Mouse (Mus musculus) forebrain, postnatal 0 days (tissue): ENCODE data around the gene Carmil1. TPM values are rescaled to one million over a fixed set of nuclear protein-coding genes. Genes with fewer than 3 reads are reported as not detected.

Experiments
- ATAC-seq: fragments of 200-750 bp; cut with Nextera tagmentation; 2 replicates; pipeline ENCODE4 v1.8.0; 2017; ENCODE audit warnings: mild to moderate bottlenecking, moderate library complexity
- DNase-seq: peaks from one replicate; pipeline ENCODE4 v3.0.0-alpha.2; 2015
- H3K27ac ChIP-seq: fragments of 300-500 bp; sonication (generic); 2 replicates; pipeline ENCODE4 v1.5.1; 2014; ENCODE audit warnings: low read depth, mild to moderate bottlenecking, antibody characterized with exemption, low read length, moderate library complexity, mixed read lengths
- H3K27me3 ChIP-seq: fragments of 300-500 bp; sonication (generic); 2 replicates; pipeline ENCODE4 v1.6.1; 2014; ENCODE audit warnings: mild to moderate bottlenecking, low read length, mixed read lengths; ENCODE audit not compliant: insufficient read depth
- H3K36me3 ChIP-seq: fragments of 300-500 bp; sonication (generic); 2 replicates; pipeline ENCODE4 v1.6.1; 2014; ENCODE audit warnings: mild to moderate bottlenecking, moderate library complexity; ENCODE audit not compliant: insufficient read depth
- H3K4me1 ChIP-seq: fragments of 300-500 bp; sonication (generic); 2 replicates; pipeline ENCODE4 v1.6.1; 2014; ENCODE audit warnings: antibody characterized with exemption; ENCODE audit not compliant: insufficient read depth
- H3K4me2 ChIP-seq: fragments of 300-500 bp; sonication (generic); 2 replicates; pipeline ENCODE4 v1.6.1; 2014; ENCODE audit warnings: low read depth, mild to moderate bottlenecking, moderate library complexity
- H3K4me3 ChIP-seq: fragments of 300-500 bp; sonication (generic); 2 replicates; pipeline ENCODE4 v1.5.1; 2014; ENCODE audit warnings: low read depth, low read length, mixed read lengths
- H3K9ac ChIP-seq: fragments of 300-500 bp; sonication (generic); 2 replicates; pipeline ENCODE4 v1.6.1; 2014; ENCODE audit warnings: mild to moderate bottlenecking
- H3K9me3 ChIP-seq: fragments of 300-500 bp; sonication (generic); 2 replicates; pipeline ENCODE4 v1.6.1; 2016; ENCODE audit warnings: low read length
- CTCF ChIP-seq: sonication (generic); IDR thresholded peaks from 2 replicates; pipeline ENCODE4 v1.5.1; 2016; ENCODE audit warnings: antibody characterized with exemption, control low read depth, low read depth
- WGBS: fragments of 180-500 bp; shearing (Covaris S2); extraction: QIAGEN DNeasy Blood & Tissue Kit; methylation state at CpG from one replicate; pipeline ENCODE4 v1.1.7; 2014; 5-methylcytosine and 5-hydroxymethylcytosine counted together
- polyA plus RNA-seq: library from polyadenylated mRNA; unstranded; fragments of >200 nt; fragmentation: Nextera tagmentation; extraction: Ambion mirVana; gene quantifications from 2 replicates; pipeline ENCODE4 v1.2.1, GENCODE M21; 2015
- total RNA-seq: library from RNA; depleted of rRNA; stranded (reverse); fragments of >200 nt; gene quantifications from 2 replicates; pipeline ENCODE4 v1.2.3, GENCODE M21; 2014

The Carmil1 gene
- total and polyA plus RNA-seq, 2 experiments from 2014 or later, result 30.2 to 47.9 TPM

- Histone ChIP-seq H3K9ac (no peak overlapping the region), H3K27ac (no peak overlapping the region), H3K36me3 (peaks cover 9% of the 10 kb centered on the region; the same call in 1 of the 2 replicates), H3K4me1 (no peaks in the 10 kb centered on the region), H3K9me3 (no peaks in the 10 kb centered on the region), H3K27me3 (no peaks in the 10 kb centered on the region), H3K4me3 (no peak overlapping the region), H3K4me2 (no peak overlapping the region)
- DNase-seq (no peak), ATAC-seq (no peak)
- WGBS, result 45% methylated on average over 1 of the region's 1 CpGs
- TF ChIP-seq CTCF, result no peak
These were observed 215.1 kb downstream of the Carmil1 start for GRCm38 (mm10) chr13:24065536-24065935.

DNA sequence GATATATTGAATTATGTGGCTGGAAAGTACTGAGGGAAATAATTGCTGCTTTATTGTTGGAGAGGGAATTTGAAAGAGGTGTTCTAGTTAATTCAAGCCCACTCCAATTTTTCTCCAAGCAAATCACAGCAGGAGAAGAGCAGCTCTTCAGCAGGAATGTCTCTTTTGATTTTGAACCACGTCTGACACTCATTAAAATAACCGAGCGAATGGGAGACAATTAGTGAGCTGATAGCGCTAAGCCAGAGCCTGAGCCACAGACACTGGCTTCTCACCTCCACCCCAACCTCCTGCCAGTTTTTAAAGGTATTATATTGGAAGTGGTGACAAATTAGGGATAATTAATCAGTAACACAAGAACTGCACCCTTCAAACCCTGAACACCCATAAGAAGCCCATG lies 217.8 kb downstream of the Carmil1 start:
- DNase-seq (no peak), ATAC-seq (peak; percentile 23; the same call in 1 of the 2 replicates)
- TF ChIP-seq CTCF, result no peak

GRCm38 (mm10) chr13:24055072-24055869 lies 225.3 kb downstream of the Carmil1 start:
- ATAC-seq, result peak; percentile 35; the same call in 1 of the 2 replicates
- TF ChIP-seq CTCF, result no peak

More for the DNA sequence above, 217.8 kb downstream of the Carmil1 start:
- Histone ChIP-seq H3K4me3 (no peak overlapping the region), H3K4me2 (no peak overlapping the region), H3K9me3 (no peaks in the 10 kb centered on the region), H3K9ac (no peak overlapping the region), H3K36me3 (peaks cover 9% of the 10 kb centered on the region; the same call in 1 of the 2 replicates), H3K27ac (no peak overlapping the region), H3K4me1 (no peaks in the 10 kb centered on the region), H3K27me3 (no peaks in the 10 kb centered on the region)
- 13% methylated on average over 4 of the region's 4 CpGs for WGBS

DNA sequence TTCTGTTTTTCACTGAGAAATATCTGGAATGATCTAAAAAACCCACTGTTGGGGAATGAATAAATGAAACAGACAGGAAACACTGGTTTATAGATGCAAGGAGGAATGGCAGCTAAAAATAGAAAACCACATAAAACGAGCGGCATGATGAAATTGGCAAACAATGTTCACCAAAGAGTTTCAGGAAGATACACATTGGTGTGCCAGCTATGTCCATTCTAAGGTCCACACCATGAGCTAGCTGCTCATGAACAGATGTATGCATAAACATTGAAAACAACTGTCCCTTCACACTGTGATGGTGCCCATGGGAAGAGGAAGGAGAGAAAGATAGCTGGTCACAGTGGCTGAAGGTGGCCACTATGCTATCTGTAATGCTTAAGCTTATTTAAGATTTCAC lies 229.1 kb downstream of the Carmil1 start:
- no peak overlapping the region for H3K4me2 ChIP-seq
- H3K9me3 ChIP-seq, result no peaks in the 10 kb centered on the region
- H3K9ac ChIP-seq, result no peak overlapping the region
- ATAC-seq, result no peak
- TF ChIP-seq CTCF, result no peak
- H3K4me3 ChIP-seq, result no peak overlapping the region
- 84% methylated on average over 2 of the region's 2 CpGs for WGBS
- DNase-seq, result no peak
- H3K4me1 ChIP-seq, result peaks cover 11% of the 10 kb centered on the region
- H3K27me3 ChIP-seq, result no peaks in the 10 kb centered on the region
- no peaks in the 10 kb centered on the region for H3K36me3 ChIP-seq
- no peak overlapping the region for H3K27ac ChIP-seq

More at GRCm38 (mm10) chr13:24055072-24055869, 225.3 kb downstream of the Carmil1 start:
- Histone ChIP-seq H3K9ac (no peak overlapping the region), H3K4me2 (no peak overlapping the region), H3K27me3 (no peaks in the 10 kb centered on the region), H3K9me3 (no peaks in the 10 kb centered on the region), H3K4me3 (no peak overlapping the region), H3K36me3 (no peaks in the 10 kb centered on the region), H3K4me1 (peaks cover 8% of the 10 kb centered on the region; the same call in 1 of the 2 replicates), H3K27ac (no peak overlapping the region)
- WGBS, result 53% methylated on average over 5 of the region's 5 CpGs
- DNase-seq, result no peak

GRCm38 (mm10) chr13:24050330-24050729 lies 230.3 kb downstream of the Carmil1 start:
- Histone ChIP-seq H3K4me3 (no peak overlapping the region), H3K9me3 (no peaks in the 10 kb centered on the region), H3K27me3 (no peaks in the 10 kb centered on the region), H3K9ac (no peak overlapping the region), H3K4me2 (no peak overlapping the region), H3K27ac (peak overlapping the region; percentile 60), H3K36me3 (no peaks in the 10 kb centered on the region), H3K4me1 (peaks cover 11% of the 10 kb centered on the region)
- DNase-seq (peak; percentile 41), ATAC-seq (peak; percentile 16)
- no peak for TF ChIP-seq CTCF
- WGBS, result 52% methylated on average over 5 of the region's 5 CpGs

- WGBS, result 45% methylated on average over 9 of the region's 9 CpGs
- no peak for TF ChIP-seq CTCF
- H3K4me1 ChIP-seq, result peaks cover 17% of the 10 kb centered on the region
- ATAC-seq, result peak; percentile 89
- DNase-seq, result peak; percentile 85
- no peaks in the 10 kb centered on the region for H3K27me3 ChIP-seq
- no peaks in the 10 kb centered on the region for H3K36me3 ChIP-seq
- H3K27ac ChIP-seq, result peak overlapping the region; percentile 60
- H3K9ac ChIP-seq, result no peak overlapping the region
- no peak overlapping the region for H3K4me2 ChIP-seq
- H3K9me3 ChIP-seq, result no peaks in the 10 kb centered on the region
- H3K4me3 ChIP-seq, result no peak overlapping the region
These were observed 231.1 kb downstream of the Carmil1 start for GRCm38 (mm10) chr13:24049267-24050034.

DNA sequence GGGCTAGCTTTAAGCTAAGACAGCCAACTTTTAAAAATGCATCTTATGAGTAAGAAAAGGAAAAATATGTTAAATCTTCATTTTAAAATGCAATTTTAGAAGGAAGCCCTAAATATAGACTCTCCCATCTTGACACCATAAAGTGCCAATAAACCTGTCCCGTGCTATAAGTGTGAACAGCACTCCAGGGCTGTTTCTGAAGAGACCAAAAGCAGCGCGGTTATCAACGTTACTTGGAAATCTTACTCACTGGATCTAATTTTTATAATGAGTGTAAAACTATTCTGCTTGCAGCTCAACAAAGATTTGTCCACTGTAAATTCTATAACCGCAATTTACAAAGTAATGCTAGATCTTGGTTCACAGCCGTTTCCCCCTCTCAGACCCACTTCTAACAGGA lies 232.0 kb downstream of the Carmil1 start:
- no peak overlapping the region for H3K4me2 ChIP-seq
- WGBS, result 63% methylated on average over 6 of the region's 6 CpGs
- no peaks in the 10 kb centered on the region for H3K27me3 ChIP-seq
- no peaks in the 10 kb centered on the region for H3K9me3 ChIP-seq
- H3K4me3 ChIP-seq, result no peak overlapping the region
- peaks cover 18% of the 10 kb centered on the region for H3K4me1 ChIP-seq
- no peaks in the 10 kb centered on the region for H3K36me3 ChIP-seq
- H3K27ac ChIP-seq, result peak overlapping the region; percentile 60
- TF ChIP-seq CTCF, result no peak
- ATAC-seq, result peak; percentile 68
- DNase-seq, result peak; percentile 65
- no peak overlapping the region for H3K9ac ChIP-seq
